Mouse (Mus musculus): ENCODE results near the gene Gprin2.

DNA sequence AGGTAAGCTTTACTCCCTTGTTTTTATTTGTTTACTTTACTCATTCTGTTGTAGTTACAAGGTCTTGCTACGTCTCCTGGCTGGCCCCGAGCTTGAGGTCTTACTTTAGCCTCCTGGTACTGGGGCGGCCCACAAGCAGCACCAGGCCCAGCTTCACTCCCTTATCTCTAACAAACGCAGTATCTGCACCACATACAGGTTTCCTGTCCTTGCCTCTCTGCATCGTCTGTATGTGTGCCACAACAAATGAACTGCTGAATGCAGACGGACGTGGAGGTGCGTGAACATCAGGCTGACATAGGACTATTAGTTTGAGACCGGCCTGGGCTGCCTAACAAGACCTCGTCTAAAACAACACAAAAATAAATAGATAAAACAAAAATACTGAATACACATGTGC is 38.8 kb upstream of the Gprin2 start:
- TF ChIP-seq CTCF (IDR thresholded peaks at IDR 0.05; ENCODE audit: borderline replicate concordance, insufficient read depth, low read depth, low read length) (no peak), POLR2A (IDR thresholded peaks at IDR 0.05; ENCODE audit: borderline replicate concordance, insufficient read depth, low read length) (no peak)
